Mouse (Mus musculus) kidney, adult 2 months (tissue): ENCODE measurements at regions not wholly inside any gene's neighbourhood (a gene's known extent, or its start where the extent isn't known, plus 50 kb on each side); places are given as distances from the start of the nearest gene placed in this dataset.

Source experiments
- CTCF ChIP-seq: fragments of 200-500 bp; conservative IDR thresholded peaks from 2 replicates; pipeline ENCODE4 v1.5.1; 2011; ENCODE audit warnings: low read depth, mild to moderate bottlenecking, control low read depth, low read length, moderate library complexity, mixed read lengths; ENCODE audit not compliant: insufficient read depth, insufficient read length
- POLR2A ChIP-seq: fragments of 200-500 bp; IDR thresholded peaks from one replicate; pipeline ENCODE4 v1.6.1; 2011; ENCODE audit warnings: low read depth, low read length, control low read depth

- no peak for TF ChIP-seq POLR2A
- no peak for TF ChIP-seq CTCF
These were observed 431.9 kb downstream of the Bmper start for GRCm38 (mm10) chr9:23654777-23655176.
